Mouse (Mus musculus): ENCODE results near the gene Ube2d1. TPM values are rescaled to one million over a fixed set of nuclear protein-coding genes. Genes with fewer than 3 reads are reported as not detected.

Ube2d1 gene
- 11.7 TPM in 2 replicates for total RNA-seq (2023)

GRCm38 (mm10) chr10:71285126-71285580 lies at the start of gene Ube2d1:
Ube2d1 (minus strand) TSS chr10:71285262.

GRCm38 (mm10) chr10:71238240-71238554 lies 46.9 kb downstream of the Ube2d1 start, which contains the start of gene Tfam:
Tfam (minus strand) TSS chr10:71238280.

Other genes with a start within 250 kb of the Ube2d1 start
- not detected in 2 replicates for gene Bicc1, start 125.6 kb downstream of the Ube2d1 start, total RNA-seq (2023)
- gene Tfam, start 47.0 kb downstream of the Ube2d1 start, total RNA-seq (2023): 12.4 and 13.4 TPM in 2 replicates
- gene Cisd1, start 59.7 kb upstream of the Ube2d1 start, total RNA-seq (2023): 9.7 and 10.3 TPM in 2 replicates
- gene Ipmk, start 62.5 kb upstream of the Ube2d1 start, total RNA-seq (2023): 54.0 and 70.6 TPM in 2 replicates

All from neutrophil, adult 65 days (primary cell).